Mouse (Mus musculus) lung, adult 2 months (tissue): Measurements from ENCODE around the gene Zfp935. TPM values are rescaled to one million over a fixed set of nuclear protein-coding genes. Genes with fewer than 3 reads are reported as not detected.
A peak's percentile ranks its signal among the peaks of the same experiment; 100 is the strongest.
"Not testable (repeated sequence)": the region's sequence is repeated elsewhere in the genome, so short reads cannot be mapped to it uniquely, and the experiment has no call there.

Source experiments
- DNase-seq: peaks from one replicate; pipeline ENCODE4 v3.0.0; 2022
- H3K4me1 ChIP-seq: fragments of 200-500 bp; 2 replicates; pipeline ENCODE4 v1.6.1; 2011; ENCODE audit warnings: low read length; ENCODE audit not compliant: control insufficient read depth, insufficient read depth
- H3K4me3 ChIP-seq: fragments of 200-500 bp; replicated peaks from 2 replicates; pipeline ENCODE3; 2011; ENCODE audit warnings: low read depth, mild to moderate bottlenecking, control low read depth, low read length; ENCODE audit errors: extremely low read depth
- CTCF ChIP-seq: fragments of 200-500 bp; IDR thresholded peaks from 2 replicates; pipeline ENCODE4 v1.5.1; 2011; ENCODE audit warnings: mild to moderate bottlenecking, low read length, control low read depth; ENCODE audit not compliant: insufficient read depth
- POLR2A ChIP-seq: fragments of 200-500 bp; IDR thresholded peaks from 2 replicates; pipeline ENCODE4 v1.6.1; 2011; ENCODE audit warnings: low read depth, mild to moderate bottlenecking, control low read depth, low read length, borderline replicate concordance; ENCODE audit errors: extremely low read depth
- WGBS: fragments of 180-500 bp; shearing (Covaris S2); methylation state at CpG from one replicate; pipeline ENCODE4 v1.1.7; 2018; 5-methylcytosine and 5-hydroxymethylcytosine counted together
- polyA plus RNA-seq: library from polyadenylated mRNA; depleted of rRNA; stranded (reverse); fragments of >200 nt; gene quantifications from 2 replicates; pipeline ENCODE4 v1.2.3, GENCODE M21; 2012; rRNA removed

The Zfp935 gene
- not detected in 2 replicates for polyA plus RNA-seq

DNA sequence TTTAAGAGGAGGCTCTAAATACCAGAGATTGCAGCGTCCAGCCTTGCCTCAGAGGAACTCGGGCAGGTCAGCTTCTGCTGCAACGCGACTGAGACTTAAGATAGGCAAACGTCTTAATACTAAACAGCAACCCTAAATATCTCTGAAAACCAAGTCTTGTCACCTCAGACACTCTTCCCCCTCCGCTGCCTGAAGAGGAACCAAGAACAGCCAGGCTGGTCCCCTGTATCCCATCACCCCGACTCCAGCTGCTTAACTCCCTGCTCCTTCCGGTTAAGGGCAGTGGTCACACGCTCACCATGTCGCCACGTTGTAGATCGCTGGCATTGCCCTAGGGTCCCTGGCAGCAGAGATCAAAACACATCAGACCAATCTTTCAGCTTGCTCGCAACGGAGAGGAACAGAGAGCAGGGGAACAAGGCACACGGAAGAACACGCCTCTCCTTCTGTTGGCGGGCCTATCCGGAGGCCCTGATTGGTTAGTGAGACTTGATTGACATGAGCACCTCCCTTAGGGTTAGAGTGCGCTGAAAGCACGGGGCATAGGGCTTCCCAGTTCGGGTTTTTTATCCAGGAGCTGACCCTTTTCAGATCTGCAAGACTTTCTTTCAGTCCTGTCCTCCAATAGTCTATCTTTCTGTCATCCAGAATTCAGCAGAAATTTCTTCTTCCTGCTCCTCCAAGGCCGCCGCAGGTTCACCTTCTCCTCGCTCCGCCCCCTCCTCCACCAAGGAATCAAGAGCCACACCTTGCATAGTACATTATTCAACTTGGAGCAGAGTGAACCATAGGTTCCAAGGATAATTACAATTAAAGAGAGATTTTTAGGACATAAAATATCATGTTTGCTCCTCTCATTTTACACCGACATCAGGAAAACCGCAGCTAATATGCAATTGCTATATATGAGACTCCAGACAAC, at the start of gene Zfp935:
TSS of gene Zfp935 (minus strand) at position 323 of the 922 bp plus-strand sequence.
- WGBS, result 5% methylated on average over 27 of the region's 27 CpGs
- DNase-seq, result peak; percentile 73
- H3K4me1 ChIP-seq, H3K4me3 ChIP-seq: not testable (repeated sequence)

DNA sequence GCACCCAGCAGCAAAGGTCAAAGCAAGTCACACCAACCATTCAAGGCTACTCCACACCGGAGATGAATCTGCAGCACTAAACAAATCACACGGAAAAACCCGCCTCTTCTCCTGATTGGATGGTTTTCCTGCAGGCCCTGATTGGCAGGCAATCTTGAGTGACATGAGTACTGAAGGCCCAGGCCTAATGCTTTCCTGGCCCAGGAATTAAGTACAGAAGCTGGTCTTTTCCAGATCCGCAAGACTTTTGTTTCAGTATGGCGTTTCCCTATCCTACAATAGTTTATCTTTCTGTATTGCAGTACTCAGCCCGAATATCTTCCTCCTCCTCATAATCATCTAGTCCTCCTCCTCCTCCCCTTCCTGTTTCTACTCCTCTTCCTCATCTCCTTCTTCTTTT, 12.8 kb upstream of the Zfp935 start, which contains the start of gene Zfp934:
TSS of gene Zfp934 (minus strand) at position 101 of the 400 bp plus-strand sequence.
- not testable (repeated sequence) for H3K4me1 ChIP-seq, H3K4me3 ChIP-seq, DNase-seq
- 78% methylated on average over 3 of the region's 6 CpGs for WGBS

DNA sequence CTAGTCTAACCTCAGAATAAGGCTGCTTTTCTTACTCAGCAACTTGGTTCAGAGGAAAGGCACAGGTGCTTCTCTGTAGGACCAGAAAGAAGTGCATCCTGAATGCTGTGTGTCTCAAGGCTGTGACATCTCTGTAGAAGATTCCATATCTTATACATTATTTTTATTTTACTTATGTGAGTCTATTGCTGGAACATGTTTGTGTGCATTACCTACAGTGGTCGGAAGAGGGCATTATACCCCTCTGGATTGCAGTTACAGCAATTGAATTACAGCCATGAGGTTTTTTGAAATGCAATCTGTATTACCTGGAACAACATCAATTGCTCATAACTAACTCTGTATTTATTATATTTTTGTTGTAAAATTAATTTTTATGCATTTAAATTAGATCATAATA, 3.4 kb upstream of the Zfp935 start:
- not testable (repeated sequence) for H3K4me1 ChIP-seq, DNase-seq, H3K4me3 ChIP-seq
- WGBS, result 22% methylated on average over 1 of the region's 1 CpGs

DNA sequence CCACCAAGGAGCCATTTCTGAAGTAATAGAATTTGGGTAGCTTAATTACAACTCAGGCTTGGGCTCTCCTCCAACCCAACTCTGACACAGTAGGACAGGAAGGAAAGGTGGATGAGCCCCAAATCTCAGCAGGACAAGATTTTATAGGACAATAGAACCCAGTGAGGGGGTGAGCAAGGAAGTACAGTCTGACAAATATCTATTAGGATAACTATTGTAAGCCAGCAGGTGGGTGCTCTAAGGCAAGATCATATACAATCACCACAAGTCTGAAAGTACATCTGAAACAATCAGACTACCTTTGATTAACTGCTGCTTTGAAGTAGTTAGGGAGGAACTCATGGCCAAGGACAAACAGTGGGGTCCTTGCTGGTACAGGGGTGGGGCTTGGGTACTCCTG, 28.2 kb downstream of the Zfp935 start:
- DNase-seq, H3K4me3 ChIP-seq, H3K4me1 ChIP-seq: not testable (repeated sequence)

DNA sequence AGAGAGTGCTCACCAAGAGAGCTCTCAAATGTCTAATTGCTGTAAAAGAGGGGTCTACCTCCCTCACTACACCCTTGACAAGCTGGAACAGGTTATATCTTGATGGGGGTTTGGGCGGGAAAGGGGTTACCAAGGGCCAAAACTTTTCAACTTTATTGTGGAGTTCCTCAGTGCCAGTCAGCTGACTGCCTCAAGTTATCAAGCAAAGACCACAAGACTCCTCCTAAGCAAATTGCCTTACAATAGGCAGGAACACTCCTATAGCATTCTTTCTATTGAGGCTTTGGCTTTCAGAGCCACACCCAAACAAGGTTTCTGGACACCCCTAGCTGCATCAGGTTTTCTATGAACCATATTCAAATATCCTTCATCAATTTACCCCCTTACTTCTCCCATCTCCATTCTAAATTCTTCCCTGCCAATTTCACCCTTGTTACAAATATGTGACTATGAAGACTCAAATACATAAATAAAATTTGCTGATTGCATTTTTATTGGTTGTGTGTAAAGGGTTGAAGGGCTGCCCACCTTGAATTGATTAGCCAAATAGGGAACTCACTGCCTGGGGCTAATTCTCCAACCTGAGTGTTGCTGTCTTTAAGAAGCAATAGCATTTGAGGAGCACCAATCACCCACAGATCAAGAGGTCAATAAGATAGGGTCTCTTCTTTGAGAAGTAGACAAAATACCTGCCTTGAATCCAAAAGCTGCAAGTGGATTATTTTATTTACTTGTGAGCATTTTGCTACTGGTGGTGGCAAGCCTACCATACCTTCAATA, 47.5 kb downstream of the Zfp935 start:
- DNase-seq, H3K4me3 ChIP-seq, H3K4me1 ChIP-seq: not testable (repeated sequence)
- 77% methylated on average over 1 of the region's 1 CpGs for whole genome bisulfite sequencing

DNA sequence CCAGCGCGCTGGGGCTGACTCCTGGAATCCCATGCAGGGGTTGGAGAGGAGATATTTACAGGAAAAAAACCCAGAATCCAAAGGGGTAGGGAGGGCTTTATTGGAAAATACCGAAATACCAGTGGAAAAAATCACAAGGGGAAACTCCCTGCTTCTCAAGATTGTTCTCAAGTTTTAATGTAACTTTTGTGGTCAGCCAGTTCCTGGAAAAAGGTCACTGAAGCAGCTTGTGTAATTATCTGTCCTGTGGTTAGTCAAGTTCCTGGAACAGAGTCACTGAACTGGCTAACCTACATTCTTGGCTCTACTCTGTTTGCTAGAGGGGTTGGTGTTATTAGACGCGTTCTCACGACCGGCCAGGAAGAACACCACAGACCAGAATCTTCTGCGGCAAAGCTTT, 85.7 kb downstream of the Zfp935 start:
- WGBS, result 89% methylated on average over 8 of the region's 8 CpGs
- DNase-seq, H3K4me3 ChIP-seq, H3K4me1 ChIP-seq: not testable (repeated sequence)

DNA sequence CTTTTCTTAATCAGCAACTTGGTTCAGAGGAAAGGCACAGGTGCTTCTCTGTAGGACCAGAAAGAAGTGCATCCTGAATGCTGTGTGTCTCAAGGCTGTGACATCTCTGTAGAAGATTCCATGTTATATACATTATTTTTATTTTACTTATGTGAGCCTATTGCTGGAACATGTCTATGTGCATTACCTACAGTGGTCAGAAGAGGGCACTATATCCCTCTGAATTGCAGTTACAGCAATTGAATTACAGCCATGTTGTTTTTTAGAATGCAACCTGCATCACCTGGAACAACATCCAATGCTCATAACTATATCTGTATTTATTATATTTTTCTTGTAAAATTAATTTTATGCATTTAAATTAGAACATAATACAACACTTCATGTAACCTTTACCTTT, 88.4 kb downstream of the Zfp935 start:
- 0 out of 2 replicates have a peak, but pooled peaks have one; percentile 18 for TF ChIP-seq CTCF
- H3K4me1 ChIP-seq, H3K4me3 ChIP-seq, DNase-seq: not testable (repeated sequence)

DNA sequence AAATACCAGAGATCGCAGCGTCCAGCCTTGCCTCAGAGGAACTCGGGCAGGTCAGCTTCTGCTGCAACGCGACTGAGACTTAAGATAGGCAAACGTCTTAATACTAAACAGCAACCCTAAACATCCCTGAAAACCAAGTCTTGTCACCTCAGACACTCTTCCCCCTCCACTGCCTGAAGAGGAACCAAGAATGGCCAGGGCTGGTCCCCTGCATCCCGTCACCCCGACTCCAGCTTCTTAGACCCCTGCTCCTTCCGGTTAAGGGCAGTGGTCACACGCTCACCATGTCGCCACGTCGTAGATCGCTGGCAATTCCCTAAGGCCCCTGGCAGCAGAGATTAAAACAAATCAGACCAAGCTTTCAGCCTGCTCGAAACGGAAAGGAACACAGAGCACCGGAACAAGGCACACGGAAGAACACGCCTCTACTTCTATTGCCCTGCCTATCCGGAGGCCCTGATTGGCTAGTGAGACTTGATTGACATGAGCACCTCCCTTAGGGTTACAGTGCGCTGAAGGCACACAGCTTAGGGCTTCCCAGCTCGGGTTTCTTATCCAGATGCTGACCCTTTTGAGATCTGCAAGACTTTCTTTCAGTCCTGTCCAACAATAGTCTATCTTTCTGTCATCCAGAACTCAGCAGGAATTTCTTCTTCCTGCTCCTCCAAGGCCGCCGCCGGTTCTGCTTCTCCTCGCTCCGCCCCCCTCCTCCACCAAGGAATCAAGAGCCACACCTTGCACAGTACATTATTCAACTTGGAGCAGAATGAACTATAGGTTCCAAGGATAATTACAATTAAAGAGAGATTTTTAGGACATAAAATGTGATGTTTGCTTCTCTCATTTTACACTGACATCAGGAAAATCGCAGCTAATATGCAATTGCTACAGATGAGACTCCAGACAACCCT, 91.6 kb downstream of the Zfp935 start, which contains the start of gene Gm49359:
TSS of gene Gm49359 (minus strand) at position 409 of the 911 bp plus-strand sequence.
- 1% methylated on average over 28 of the region's 28 CpGs for WGBS
- peak; percentile 84 for DNase-seq
- TF ChIP-seq POLR2A, result peak; percentile 51; the same call in 1 of the 2 replicates
- not testable (repeated sequence) for H3K4me1 ChIP-seq
- peak within 1 kb of the TSS; percentile 97 for H3K4me3 ChIP-seq

Other genes with a start within 250 kb of the Zfp935 start
- 0.14 and 0.21 TPM in 2 replicates for gene Gm3604, start 175.3 kb downstream of the Zfp935 start, polyA plus RNA-seq
- gene Gm49359, start 91.7 kb downstream of the Zfp935 start, polyA plus RNA-seq, result 0.60 and 1.3 TPM in 2 replicates
- 0.52 and 1.3 TPM in 2 replicates for gene Zfp934, start 12.7 kb upstream of the Zfp935 start, polyA plus RNA-seq
- 0.20 and 0.22 TPM in 2 replicates for gene 6720489N17Rik, start 65.7 kb upstream of the Zfp935 start, polyA plus RNA-seq
- gene Platr25, start 202.2 kb upstream of the Zfp935 start, polyA plus RNA-seq, result 0.36 and 1.5 TPM in 2 replicates
- 0.95 and 1.4 TPM in 2 replicates for gene Gm5141, start 227.3 kb upstream of the Zfp935 start, polyA plus RNA-seq